Mouse (Mus musculus) heart, adult 11 months (tissue): ENCODE data around the gene Lrrc4b.
A peak's percentile ranks its signal among the peaks of the same experiment; 100 is the strongest.

Experiments
- DNase-seq: peaks from one replicate; pipeline ENCODE4 v3.0.0; 2022

The Lrrc4b gene

GRCm38 (mm10) chr7:44487936-44488335, 59.1 kb downstream of the Lrrc4b start:
- DNase-seq = peak; percentile 68

GRCm38 (mm10) chr7:44488545-44488944, 59.7 kb downstream of the Lrrc4b start:
- DNase-seq = peak; percentile 86

GRCm38 (mm10) chr7:44490281-44490680, 61.5 kb downstream of the Lrrc4b start:
- DNase-seq = peak; percentile 84

GRCm38 (mm10) chr7:44491391-44491790, 62.6 kb downstream of the Lrrc4b start:
- DNase-seq = peak; percentile 82

GRCm38 (mm10) chr7:44492166-44492826, 63.5 kb downstream of the Lrrc4b start:
- peak; percentile 86 for DNase-seq

- peak; percentile 88 for DNase-seq
Measured at GRCm38 (mm10) chr7:44494681-44495080, 65.9 kb downstream of the Lrrc4b start.

GRCm38 (mm10) chr7:44495086-44495485, 66.3 kb downstream of the Lrrc4b start:
- DNase-seq = peak; percentile 87

GRCm38 (mm10) chr7:44495992-44496770, 67.4 kb downstream of the Lrrc4b start, which contains the start of the genes Emc10 and Fam71e1:
Gene Emc10 (minus strand): TSS chr7:44496529.
Gene Fam71e1 (plus strand): TSS chr7:44496581.
- peak; percentile 100 for DNase-seq

GRCm38 (mm10) chr7:44496771-44497109, 67.9 kb downstream of the Lrrc4b start:
- DNase-seq = no peak

- peak; percentile 90 for DNase-seq
Measured at GRCm38 (mm10) chr7:44497361-44498055, 68.7 kb downstream of the Lrrc4b start.

GRCm38 (mm10) chr7:44498922-44499321, 70.1 kb downstream of the Lrrc4b start:
- DNase-seq = no peak

- DNase-seq = peak; percentile 75
Measured at GRCm38 (mm10) chr7:44500046-44500445, 71.2 kb downstream of the Lrrc4b start.

GRCm38 (mm10) chr7:44501563-44502115, 72.8 kb downstream of the Lrrc4b start:
- DNase-seq = no peak

GRCm38 (mm10) chr7:44507491-44507890, 78.7 kb downstream of the Lrrc4b start:
- DNase-seq = no peak
